Mouse (Mus musculus) liver, embryonic 14.5 days (tissue): ENCODE measurements at regions not wholly inside any gene's neighbourhood (a gene's known extent, or its start where the extent isn't known, plus 50 kb on each side); places are given as distances from the start of the nearest gene placed in this dataset.

Experiments used
- CTCF ChIP-seq: IDR thresholded peaks from 2 replicates; pipeline ENCODE4 v1.5.1; 2016; ENCODE audit warnings: antibody characterized with exemption, low read depth, control low read depth
- EP300 ChIP-seq: IDR thresholded peaks from 2 replicates; pipeline ENCODE4 v1.6.1; 2016; ENCODE audit warnings: antibody characterized with exemption, low read depth

DNA sequence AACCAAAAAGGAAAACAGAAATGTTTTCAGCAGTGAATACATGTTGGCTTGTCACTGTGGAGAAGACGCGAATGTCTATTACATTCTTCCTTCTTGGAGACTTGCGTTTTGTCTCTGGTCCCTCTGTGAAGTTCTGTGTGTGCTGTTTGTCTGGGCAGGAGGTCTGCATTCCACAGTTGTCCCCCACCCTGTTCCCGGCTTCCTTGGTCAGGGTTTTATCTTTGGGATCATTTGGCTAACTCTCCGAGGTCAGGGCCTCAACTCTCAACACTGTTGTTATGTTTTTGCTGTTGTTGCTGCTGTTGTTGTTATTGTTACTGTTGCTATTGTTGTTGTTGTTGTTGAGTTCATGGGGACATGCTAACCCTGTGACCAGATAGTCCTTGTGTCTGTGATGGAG lies 121.2 kb upstream of the Mrps10 start:
- no peak for TF ChIP-seq CTCF
- TF ChIP-seq EP300, result no peak
